Mouse (Mus musculus) limb, embryonic 14.5 days (tissue): Measurements from ENCODE around the gene Ctnnal1. TPM values are rescaled to one million over a fixed set of nuclear protein-coding genes. Genes with fewer than 3 reads are reported as not detected.

Experiments
- ATAC-seq: fragments of 200-750 bp; cut with Nextera tagmentation; 2 replicates; pipeline ENCODE4 v1.8.0; 2017; ENCODE audit warnings: low read depth, moderate number of reproducible peaks, moderate TSS enrichment; ENCODE audit not compliant: low FRiP score
- DNase-seq: peaks from one replicate; pipeline ENCODE4 v3.0.0-alpha.2; 2015; ENCODE audit warnings: low spot score
- H3K27ac ChIP-seq: fragments of 300-500 bp; sonication (generic); replicated peaks from 2 replicates; pipeline ENCODE4 v1.5.1; 2014; ENCODE audit warnings: low read depth, mild to moderate bottlenecking, low read length, moderate library complexity, mixed read lengths
- H3K27me3 ChIP-seq: fragments of 300-500 bp; sonication (generic); 2 replicates; pipeline ENCODE4 v1.6.1; 2014; ENCODE audit warnings: low read length, mixed read lengths; ENCODE audit not compliant: control insufficient read depth, insufficient read depth
- H3K36me3 ChIP-seq: fragments of 300-500 bp; sonication (generic); 2 replicates; pipeline ENCODE4 v1.6.1; 2014; ENCODE audit warnings: mild to moderate bottlenecking, low read length, moderate library complexity, mixed read lengths; ENCODE audit not compliant: control insufficient read depth, insufficient read depth
- H3K4me1 ChIP-seq: fragments of 300-500 bp; sonication (generic); 2 replicates; pipeline ENCODE4 v1.6.1; 2014; ENCODE audit warnings: antibody characterized with exemption, low read length, mixed read lengths; ENCODE audit not compliant: control insufficient read depth, insufficient read depth
- H3K4me2 ChIP-seq: fragments of 300-500 bp; sonication (generic); replicated peaks from 2 replicates; pipeline ENCODE4 v1.6.1; 2014; ENCODE audit warnings: low read depth, mild to moderate bottlenecking, low read length, moderate library complexity; ENCODE audit not compliant: severe bottlenecking
- H3K4me3 ChIP-seq: fragments of 300-500 bp; sonication (generic); replicated peaks from 2 replicates; pipeline ENCODE4 v1.5.1; 2014; ENCODE audit warnings: low read length
- H3K9ac ChIP-seq: fragments of 300-500 bp; sonication (generic); 2 replicates; pipeline ENCODE4 v1.6.1; 2014; ENCODE audit warnings: mild to moderate bottlenecking, low read depth, low read length, moderate library complexity; ENCODE audit not compliant: severe bottlenecking
- H3K9me3 ChIP-seq: fragments of 300-500 bp; sonication (generic); 2 replicates; pipeline ENCODE4 v1.6.1; 2016; ENCODE audit warnings: low read length; ENCODE audit not compliant: control insufficient read depth
- POLR2A ChIP-seq: fragments of 200-500 bp; IDR thresholded peaks from 2 replicates; pipeline ENCODE4 v1.8.0; 2012; ENCODE audit warnings: inconsistent platforms, mild to moderate bottlenecking, moderate library complexity, borderline replicate concordance; ENCODE audit not compliant: insufficient read depth, insufficient read length; ENCODE audit errors: extremely low read depth
- WGBS: fragments of 180-500 bp; shearing (Covaris S2); extraction: QIAGEN DNeasy Blood & Tissue Kit; methylation state at CpG from one replicate; pipeline ENCODE4 v1.1.7; 2014; 5-methylcytosine and 5-hydroxymethylcytosine counted together
- polyA plus RNA-seq, 2 experiments: library from polyadenylated mRNA; depleted of rRNA in 1 of 2; stranded (reverse) in 1 of 2; unstranded in 1 of 2; fragments of >200 nt; fragmentation: Nextera tagmentation in 1 of 2; extraction: Ambion mirVana in 1 of 2; gene quantifications; 2 replicates each; pipeline versions ENCODE4 v1.2.1 to v1.2.3; 2012 to 2014

The Ctnnal1 gene
- polyA plus RNA-seq, 2 experiments: 25.8 to 28.4 TPM

DNA sequence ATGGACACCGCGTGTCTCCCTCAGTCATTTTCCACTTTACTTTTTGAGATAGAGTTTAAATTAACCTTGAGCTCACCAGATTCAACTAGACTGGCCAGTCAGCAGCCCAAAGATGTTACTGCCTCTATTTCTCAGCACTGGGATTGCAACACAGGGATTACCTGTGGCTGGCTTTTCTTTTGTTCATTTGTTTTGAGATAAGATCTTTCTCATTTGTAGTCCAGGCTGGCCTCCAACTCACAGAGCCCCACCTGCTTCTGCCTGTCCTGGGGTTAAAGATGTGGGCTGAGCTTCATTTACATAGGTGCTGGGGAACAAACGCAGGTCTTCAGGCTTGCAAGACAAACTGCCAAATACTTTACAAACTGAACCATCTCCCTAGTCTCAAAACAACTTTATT is 41.9 kb upstream of the Ctnnal1 start:
- 94% methylated on average over 3 of the region's 3 CpGs for whole genome bisulfite sequencing
- Histone ChIP-seq H3K4me3 (no peak overlapping the region), H3K27me3 (no peaks in the 10 kb centered on the region), H3K9me3 (no peaks in the 10 kb centered on the region), H3K27ac (no peak overlapping the region), H3K4me1 (no peaks in the 10 kb centered on the region), H3K36me3 (peaks cover 74% of the 10 kb centered on the region), H3K4me2 (no peak overlapping the region), H3K9ac (no peak overlapping the region)
- DNase-seq (no peak), ATAC-seq (no peak)
- no peak for TF ChIP-seq POLR2A

DNA sequence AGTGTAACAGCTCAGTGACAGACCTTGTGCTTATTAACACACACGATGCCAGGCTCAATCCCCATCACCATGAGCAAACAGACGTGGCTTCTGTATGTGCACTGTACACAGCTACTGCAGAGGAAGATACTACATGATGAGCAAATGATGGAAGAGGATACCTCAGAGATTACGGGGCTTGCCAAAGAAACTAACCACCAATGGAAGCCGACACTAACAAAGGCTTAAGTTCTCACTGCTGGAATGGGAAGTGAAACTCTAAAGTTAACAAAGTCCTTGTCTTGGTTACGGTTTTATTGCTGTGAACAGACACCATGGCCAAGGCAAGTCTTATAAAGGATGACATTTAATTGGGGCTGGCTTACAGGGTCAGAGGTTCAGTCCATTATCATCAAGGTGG is 40.5 kb upstream of the Ctnnal1 start:
- whole genome bisulfite sequencing: 86% methylated on average over 5 of the region's 5 CpGs
- no peak overlapping the region for H3K4me3 ChIP-seq
- H3K4me1 ChIP-seq: no peaks in the 10 kb centered on the region
- H3K9ac ChIP-seq: no peak overlapping the region
- no peak overlapping the region for H3K4me2 ChIP-seq
- ATAC-seq (no peak), DNase-seq (no peak)
- no peaks in the 10 kb centered on the region for H3K9me3 ChIP-seq
- no peak for TF ChIP-seq POLR2A
- H3K27ac ChIP-seq: no peak overlapping the region
- H3K36me3 ChIP-seq: peaks cover 72% of the 10 kb centered on the region
- no peaks in the 10 kb centered on the region for H3K27me3 ChIP-seq

DNA sequence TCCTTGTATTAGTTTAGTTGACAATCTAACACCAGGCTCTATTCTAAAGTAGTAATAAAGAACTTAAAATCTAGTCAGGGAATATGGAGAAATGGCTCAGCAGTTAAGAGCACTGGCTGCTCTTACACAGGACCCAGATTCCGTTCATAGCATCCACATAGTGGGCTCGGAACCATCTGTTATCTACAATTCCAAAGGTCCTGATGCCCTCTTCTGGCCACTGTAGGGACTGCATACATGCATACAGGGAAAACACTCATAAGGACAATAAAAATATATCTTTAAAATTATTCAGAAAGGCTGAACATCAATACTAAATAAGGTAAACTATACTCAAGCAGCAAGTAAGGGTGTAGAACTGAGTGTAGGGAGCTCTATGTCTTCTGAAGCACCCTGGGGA is 36.7 kb upstream of the Ctnnal1 start:
- no peak for DNase-seq
- no peaks in the 10 kb centered on the region for H3K27me3 ChIP-seq
- no peak for TF ChIP-seq POLR2A
- no peaks in the 10 kb centered on the region for H3K4me1 ChIP-seq
- H3K36me3 ChIP-seq: peaks cover 81% of the 10 kb centered on the region
- H3K27ac ChIP-seq: no peak overlapping the region
- H3K4me2 ChIP-seq: no peak overlapping the region
- WGBS: 93% methylated on average over 2 of the region's 2 CpGs
- H3K9me3 ChIP-seq: no peaks in the 10 kb centered on the region
- ATAC-seq: no peak
- H3K9ac ChIP-seq: no peak overlapping the region
- H3K4me3 ChIP-seq: no peak overlapping the region

DNA sequence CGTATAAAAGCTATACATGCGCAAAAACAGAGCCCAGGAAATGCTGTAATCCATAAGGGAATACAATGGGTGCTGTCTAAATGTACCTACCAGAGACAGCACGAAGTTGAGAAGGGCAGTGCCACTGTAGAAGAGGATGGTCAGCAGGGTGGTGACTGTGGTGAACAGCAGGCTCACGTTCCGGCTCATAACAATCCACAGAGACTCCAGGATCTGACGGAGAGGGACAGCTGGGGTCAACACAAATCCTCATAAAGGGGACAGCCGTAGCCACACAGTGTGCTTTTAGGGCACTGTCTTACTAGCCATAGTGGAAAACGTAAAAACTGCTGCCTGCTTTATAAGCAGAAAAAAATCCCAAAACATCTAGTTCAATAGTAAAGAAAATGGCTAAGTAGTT is 34.2 kb upstream of the Ctnnal1 start:
- H3K4me2 ChIP-seq: no peak overlapping the region
- WGBS: 80% methylated on average over 8 of the region's 8 CpGs
- H3K27me3 ChIP-seq: no peaks in the 10 kb centered on the region
- no peak overlapping the region for H3K27ac ChIP-seq
- TF ChIP-seq POLR2A: no peak
- H3K9ac ChIP-seq: no peak overlapping the region
- peaks cover 77% of the 10 kb centered on the region for H3K36me3 ChIP-seq
- no peak overlapping the region for H3K4me3 ChIP-seq
- no peak for DNase-seq
- H3K9me3 ChIP-seq: no peaks in the 10 kb centered on the region
- no peak for ATAC-seq
- no peaks in the 10 kb centered on the region for H3K4me1 ChIP-seq

DNA sequence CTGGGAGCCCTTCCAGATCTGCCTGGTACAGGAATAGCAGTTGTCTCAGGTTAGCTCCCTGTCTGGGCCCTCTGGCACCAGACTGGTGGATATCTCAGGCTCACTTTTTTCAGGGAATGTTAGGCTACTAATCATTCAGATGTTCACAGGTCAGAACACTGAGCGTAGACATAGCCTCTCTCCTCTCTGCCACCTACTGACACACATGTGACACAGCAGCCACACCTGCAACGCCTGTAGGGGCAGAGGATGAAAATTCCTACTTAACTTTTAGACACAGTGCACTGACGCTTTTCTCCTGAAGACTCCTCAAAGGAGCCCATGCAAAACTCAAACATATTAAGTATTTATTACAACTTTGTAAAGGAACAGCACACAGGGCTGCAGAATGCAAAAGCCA is 32.5 kb upstream of the Ctnnal1 start:
- TF ChIP-seq POLR2A: no peak
- no peaks in the 10 kb centered on the region for H3K27me3 ChIP-seq
- no peak overlapping the region for H3K4me3 ChIP-seq
- no peak overlapping the region for H3K9ac ChIP-seq
- no peak overlapping the region for H3K4me2 ChIP-seq
- no peaks in the 10 kb centered on the region for H3K4me1 ChIP-seq
- peaks cover 66% of the 10 kb centered on the region for H3K36me3 ChIP-seq
- WGBS: 79% methylated on average over 3 of the region's 3 CpGs
- H3K27ac ChIP-seq: no peak overlapping the region
- DNase-seq (no peak), ATAC-seq (no peak)
- H3K9me3 ChIP-seq: no peaks in the 10 kb centered on the region

DNA sequence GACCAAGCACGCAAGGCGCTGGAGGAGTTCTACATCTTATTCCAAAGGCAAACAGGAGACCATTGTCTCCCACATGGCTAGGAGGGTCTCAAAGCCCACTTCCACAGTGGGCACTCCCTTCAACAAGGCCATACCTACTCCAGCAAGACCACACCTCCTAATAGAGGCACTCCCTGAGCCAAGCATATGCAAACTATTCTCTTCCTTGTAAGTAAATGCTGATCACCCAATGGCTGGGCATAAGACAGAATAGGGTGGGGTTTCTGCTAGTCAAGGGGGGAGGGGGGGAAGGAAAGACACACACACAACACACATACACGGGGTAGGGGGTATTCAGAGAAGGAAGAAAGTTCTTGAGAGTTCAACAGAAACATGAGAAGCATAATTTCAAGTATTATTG is 29.2 kb upstream of the Ctnnal1 start:
- DNase-seq (no peak), ATAC-seq (no peak)
- H3K4me2 ChIP-seq: no peak overlapping the region
- H3K4me3 ChIP-seq: no peak overlapping the region
- no peaks in the 10 kb centered on the region for H3K9me3 ChIP-seq
- WGBS: 93% methylated on average over 3 of the region's 3 CpGs
- no peaks in the 10 kb centered on the region for H3K4me1 ChIP-seq
- no peak overlapping the region for H3K9ac ChIP-seq
- TF ChIP-seq POLR2A: no peak
- H3K27ac ChIP-seq: no peak overlapping the region
- H3K27me3 ChIP-seq: no peaks in the 10 kb centered on the region
- peaks cover 62% of the 10 kb centered on the region for H3K36me3 ChIP-seq
